Mouse (Mus musculus) right cerebral cortex, postnatal 10 days (tissue): ENCODE data around the gene Mindy4.

ENCODE experiments used
- DNase-seq, 2 experiments: peaks; one replicate each; pipeline ENCODE4 v3.0.0; 2021; ENCODE audit warnings: low spot score in 2 of 2

Mindy4 gene

DNA sequence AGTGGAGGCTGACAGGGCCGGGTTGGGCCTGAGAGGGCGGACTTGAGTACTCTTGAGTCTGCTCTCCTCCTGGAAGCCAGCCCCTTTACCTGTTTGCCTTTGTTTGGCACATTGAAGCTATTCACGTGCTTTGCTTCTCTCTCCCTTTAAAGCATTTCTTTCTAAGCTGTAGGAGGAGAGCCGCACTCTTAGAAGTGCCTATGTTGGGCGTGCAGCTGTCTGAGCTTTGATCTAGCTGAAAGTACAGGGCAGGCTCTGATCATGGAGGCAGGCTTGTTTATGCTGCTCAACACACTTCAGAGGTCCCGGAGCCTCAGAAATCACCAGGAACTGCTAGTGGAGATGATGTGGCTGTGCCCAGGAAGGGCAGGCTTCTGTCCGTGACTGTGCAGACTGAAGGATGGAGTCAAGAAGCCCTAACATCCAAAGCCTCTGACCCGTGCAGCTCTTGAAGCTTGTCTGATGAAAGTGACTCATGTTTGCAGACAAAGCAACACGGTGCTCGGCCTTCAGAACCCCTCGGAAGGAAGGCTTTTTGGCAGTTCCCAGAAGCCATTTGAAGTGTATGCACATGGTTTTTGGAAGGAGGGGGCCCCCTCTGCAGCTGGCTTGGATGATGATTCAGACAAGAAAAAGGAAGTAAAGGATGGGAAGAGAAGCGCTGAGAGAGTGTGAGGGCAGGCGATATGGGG is 53.5 kb downstream of the Mindy4 start:
- no peak for DNase-seq

GRCm38 (mm10) chr6:55257246-55257645 is 54.1 kb downstream of the Mindy4 start:
- DNase-seq: no peak

GRCm38 (mm10) chr6:55258428-55259325 is 55.5 kb downstream of the Mindy4 start:
- DNase-seq: no peak

GRCm38 (mm10) chr6:55262161-55262560 is 59.0 kb downstream of the Mindy4 start:
- DNase-seq: no peak

DNA sequence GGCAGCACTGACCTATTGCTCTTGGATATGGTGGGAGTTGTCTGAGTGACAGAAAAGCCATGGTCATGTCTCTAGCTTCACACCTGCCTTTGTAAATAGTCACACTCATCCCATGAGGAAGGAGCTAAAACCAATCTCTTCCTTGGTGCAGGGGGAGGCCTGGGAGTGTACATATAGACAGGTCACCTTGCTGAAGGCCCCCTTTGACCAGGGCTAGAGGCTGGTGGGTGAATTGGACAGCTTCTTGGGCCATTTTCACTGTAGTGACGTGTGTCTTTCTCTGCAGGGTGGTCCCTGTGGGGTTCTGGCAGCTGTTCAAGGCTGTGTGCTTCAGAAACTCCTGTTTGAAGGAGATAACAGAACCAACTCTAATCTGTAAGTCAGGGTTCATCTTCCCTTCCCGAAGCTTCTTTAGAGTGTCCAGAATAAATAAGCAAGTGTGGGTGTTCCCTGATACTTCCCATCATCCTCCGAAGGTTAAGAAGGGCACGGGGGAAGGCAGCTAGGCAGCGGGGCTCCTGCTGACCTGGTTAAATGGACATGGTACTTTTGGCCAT is 60.4 kb downstream of the Mindy4 start:
- no peak for DNase-seq

- DNase-seq: no peak
Observed at GRCm38 (mm10) chr6:55264741-55265366, 61.7 kb downstream of the Mindy4 start.

DNA sequence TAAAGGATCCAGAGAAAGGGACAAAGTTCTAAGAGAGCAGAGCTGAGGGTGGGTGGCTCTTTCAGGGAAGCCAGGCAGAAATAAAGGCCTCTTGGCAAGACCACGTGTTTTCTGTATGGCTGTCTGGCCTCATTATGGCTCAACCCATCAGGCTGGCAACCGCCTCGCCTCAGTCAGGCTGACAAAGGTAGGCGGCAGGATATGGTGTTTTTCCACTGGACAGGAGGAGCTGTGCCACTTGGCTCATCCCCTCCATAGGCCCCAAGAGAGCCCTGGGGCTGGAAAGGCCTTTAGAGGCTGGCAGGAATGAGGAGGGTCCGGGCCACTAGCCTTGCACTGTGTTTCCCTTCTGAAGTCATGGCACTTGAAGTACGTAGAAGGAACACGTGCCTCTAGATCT is 69.8 kb downstream of the Mindy4 start:
- peak in 1 of 2 experiments; percentile 39 for DNase-seq

DNA sequence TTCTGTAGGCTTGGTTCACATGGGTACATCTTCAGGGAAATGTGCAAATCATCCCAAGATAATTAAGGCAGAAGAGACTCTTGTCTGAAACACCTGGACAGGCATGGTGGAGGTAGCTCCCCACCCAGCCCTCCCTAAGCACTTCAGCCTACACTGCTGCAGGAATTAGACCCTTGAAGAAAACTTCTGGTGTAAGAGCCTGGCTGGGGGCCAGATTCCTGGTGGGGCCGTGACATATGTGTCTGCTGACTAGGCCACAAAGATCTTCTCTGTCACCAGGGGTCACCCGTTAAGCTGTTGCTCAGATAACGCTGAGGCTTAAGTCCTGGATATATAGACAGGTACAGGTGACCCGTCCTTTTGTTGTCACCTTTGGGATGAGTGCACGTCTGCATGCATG is 70.3 kb downstream of the Mindy4 start:
- DNase-seq: no peak

- DNase-seq: no peak
Observed at GRCm38 (mm10) chr6:55275000-55275399, 71.8 kb downstream of the Mindy4 start.

DNA sequence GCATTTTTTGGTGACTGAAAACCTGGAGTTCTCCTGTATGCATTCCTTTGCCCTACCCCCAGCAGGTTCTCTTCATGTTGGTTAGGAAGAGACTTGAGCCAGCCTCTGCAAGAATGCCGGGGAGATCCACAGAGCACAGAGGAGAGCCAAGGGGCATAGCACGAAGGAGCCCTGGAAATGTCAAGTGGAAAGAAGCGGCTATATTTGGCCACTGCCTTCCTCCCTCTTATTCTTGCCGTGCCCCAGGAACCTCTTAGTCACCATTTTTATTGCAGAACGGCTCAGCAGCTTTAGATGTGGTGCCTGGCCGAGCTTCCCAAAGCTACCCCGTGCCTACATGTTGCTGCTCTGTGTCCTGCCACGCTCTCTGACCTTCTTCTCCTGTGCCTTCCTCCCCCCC is 72.6 kb downstream of the Mindy4 start:
- no peak for DNase-seq

DNA sequence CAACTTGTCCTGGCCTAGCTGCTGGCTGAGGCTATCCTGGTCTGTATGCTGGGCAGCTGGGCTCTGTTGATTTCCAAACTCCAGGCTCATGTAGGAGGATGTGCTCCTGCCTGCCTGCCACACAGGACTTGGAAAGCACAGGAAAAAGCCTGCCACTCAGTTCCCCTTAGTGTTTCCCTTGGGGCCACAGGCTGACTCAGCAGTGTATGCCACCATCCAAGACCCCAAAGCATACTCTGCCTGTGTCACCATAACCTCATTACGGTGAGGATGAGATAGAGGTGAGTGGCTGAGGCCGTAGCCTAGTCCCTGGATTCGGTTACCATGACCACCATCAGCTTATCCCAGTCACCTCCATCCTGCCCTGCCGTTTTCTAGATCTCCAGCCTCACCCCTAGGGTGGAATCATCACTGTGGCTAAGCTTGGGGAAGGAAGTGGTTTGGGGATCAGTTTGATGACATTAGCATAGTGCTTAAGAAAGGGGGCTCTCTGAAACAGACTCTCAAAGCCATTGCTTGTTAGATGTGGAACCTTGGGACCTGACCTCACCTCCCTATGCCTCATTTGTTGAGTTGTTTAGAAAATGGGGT is 73.6 kb downstream of the Mindy4 start:
- no peak for DNase-seq

DNA sequence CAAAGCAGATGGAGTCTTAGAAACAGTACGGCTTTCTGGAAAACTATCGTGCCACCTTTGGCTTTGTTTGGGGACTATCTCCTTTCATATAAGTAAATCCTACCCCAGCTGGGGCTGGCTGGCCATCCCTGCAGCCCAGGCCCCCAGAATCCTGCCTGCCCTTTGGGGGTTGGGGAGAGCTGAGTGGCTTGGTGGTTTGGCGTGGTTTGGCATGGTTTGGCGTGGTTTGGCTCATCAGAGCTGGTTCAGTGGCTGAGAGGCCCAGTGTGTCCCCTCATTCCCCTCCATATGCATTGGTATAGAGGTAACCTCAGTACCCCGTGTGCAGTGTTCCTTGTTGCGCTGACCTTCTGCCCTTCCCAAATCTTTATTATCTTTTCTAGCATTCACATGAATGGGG is 74.9 kb downstream of the Mindy4 start:
- no peak for DNase-seq

DNA sequence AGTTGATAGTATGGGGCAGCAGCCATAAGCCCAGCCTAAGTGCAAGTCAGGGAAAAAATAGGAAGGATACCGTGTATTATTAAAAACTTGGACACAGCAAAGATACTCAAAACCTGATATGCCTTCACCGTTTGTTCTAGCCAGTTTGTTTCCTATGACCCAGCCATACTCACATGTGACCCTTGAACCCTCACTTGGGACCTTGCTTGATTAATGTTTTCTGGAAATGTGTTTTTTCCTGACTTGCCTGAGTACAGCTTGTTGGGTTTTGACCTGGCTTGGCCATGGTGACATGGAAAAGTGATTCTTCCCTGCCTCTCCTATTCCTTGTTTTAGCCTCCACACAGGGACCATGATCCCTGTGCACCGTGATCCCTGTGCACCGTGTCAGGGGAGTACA is 75.3 kb downstream of the Mindy4 start:
- no peak for DNase-seq

GRCm38 (mm10) chr6:55280979-55281378 is 77.8 kb downstream of the Mindy4 start:
- DNase-seq: no peak

- no peak for DNase-seq
Observed at GRCm38 (mm10) chr6:55281687-55282086, 78.5 kb downstream of the Mindy4 start.

DNA sequence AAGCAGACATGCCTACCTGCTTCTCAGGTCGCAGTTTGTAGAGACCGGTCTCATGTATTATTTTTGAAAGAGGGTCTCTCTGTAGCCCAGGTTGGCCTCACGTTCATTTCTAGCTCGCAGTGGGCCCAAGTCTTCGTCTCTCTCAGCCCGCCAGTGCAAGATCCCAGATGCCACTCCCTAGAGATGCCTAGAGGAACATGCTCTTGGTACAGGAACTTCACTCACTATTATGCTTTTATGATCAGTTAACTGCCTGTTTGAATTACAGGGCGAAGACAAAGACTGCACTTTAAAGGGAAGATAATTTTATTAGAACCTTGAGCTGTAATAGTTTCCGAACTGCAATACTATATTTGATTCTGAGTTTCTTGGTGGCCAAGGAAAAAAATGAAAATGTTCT is 79.2 kb downstream of the Mindy4 start:
- DNase-seq: no peak

DNA sequence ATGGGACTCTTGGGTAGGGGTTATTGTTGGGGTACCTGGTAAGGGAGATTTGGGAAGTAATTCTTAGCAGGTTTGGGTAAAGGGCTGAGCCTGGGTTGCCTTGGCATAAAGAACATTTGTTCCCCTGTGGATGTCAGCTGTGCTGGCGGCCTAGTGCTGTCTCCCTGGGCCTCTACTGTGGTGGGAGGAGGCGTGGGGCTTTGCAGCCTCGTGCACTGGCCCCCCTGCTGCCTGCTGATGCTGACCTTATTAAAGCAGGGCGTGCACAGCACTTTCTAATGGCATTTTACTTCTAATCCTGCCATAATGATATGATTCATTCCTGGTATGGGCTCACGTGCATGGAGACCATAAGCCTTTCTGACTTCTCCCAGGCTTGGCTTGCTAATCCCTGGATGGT is 82.0 kb downstream of the Mindy4 start:
- DNase-seq: no peak

DNA sequence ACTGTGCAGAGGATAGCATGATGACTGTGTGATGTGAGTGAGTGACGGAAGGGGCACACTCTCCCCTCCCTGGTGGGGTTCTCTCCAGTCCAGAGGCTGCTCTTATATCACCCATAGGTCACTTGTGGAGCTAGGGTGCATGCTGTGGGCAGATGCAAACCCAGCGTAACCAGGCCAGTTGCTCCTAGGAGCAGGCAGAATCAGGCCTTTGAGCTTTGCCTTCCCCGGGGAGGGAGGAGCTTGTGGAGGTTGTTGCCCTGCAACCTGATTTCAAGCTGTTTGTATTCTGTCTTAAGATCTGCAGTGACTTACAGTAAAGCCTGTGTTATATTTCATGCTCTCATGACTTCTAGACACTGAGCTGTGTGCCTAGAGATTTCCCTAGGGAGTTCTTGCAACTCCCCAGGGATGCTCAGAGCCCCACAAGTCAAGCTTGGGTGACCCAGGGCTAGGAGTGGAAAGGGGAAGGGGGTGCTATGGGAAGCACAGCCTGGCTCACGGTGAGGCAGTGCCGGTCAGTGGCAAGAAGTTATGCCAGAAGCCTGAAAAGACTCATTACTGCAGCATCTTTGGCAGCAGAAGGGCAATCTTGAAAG is 84.9 kb downstream of the Mindy4 start:
- DNase-seq: no peak

DNA sequence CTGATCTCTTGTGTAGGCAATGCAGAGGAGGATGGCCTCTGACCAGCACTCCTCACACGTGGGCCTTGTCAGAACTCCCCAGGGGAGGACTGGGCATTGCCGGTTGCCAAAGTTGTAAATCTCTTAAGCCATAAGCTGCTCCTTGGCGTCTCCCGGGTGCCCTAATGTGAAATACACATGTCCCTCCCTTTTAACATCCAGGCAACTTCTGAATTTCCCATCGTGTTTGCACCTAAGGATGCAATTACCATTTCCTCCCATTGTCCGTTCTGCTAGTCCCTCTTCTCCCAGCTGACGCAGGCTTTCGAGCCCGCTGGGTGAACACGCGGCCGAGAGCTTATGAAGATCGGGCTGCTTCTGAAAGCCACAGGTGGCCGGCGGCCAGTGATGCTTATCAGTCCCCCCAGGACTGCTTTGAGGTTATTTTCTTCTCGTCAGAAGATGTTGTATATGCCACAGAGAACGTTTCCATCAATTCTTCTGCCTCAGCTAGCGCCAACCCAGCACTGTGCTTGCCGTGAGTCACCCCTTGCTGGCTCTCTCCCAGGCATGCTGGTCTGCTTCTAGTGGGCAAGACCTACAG is 91.5 kb downstream of the Mindy4 start:
- no peak for DNase-seq

- no peak for DNase-seq
Observed at GRCm38 (mm10) chr6:55295325-55295724, 92.1 kb downstream of the Mindy4 start.

DNA sequence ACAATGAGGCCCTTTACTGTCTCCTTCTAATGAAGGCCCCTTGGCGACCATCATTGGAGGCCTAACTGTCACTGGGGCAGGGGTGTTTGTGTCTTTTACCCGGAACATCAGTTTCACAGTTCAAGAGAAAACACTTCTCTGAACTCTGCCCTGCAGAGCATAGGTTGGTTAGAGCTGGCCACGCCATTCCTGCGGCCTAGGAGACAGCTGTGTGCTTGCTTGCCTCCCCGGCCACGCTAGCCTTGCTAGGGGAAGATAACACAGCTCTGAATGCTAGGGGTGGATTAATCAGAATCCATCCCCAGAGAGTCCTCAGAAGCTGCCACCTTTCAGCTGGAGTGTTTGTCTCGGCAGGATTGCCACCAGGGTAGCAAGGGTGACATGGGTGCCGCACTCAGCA is 96.3 kb downstream of the Mindy4 start:
- DNase-seq: no peak
